Mouse (Mus musculus) myocyte (in vitro differentiated cells): ENCODE measurements around the gene Ostc. TPM values are rescaled to one million over a fixed set of nuclear protein-coding genes. Genes with fewer than 3 reads are reported as not detected.

Experiments used
- H3K27me3 ChIP-seq: one replicate; pipeline ENCODE4 v1.6.1; 2011; ENCODE audit not compliant: control insufficient read depth, insufficient read depth, insufficient read length
- H3K36me3 ChIP-seq: one replicate; pipeline ENCODE4 v1.6.1; 2011; ENCODE audit not compliant: control insufficient read depth, insufficient read depth
- H3K4me2 ChIP-seq: one replicate; pipeline ENCODE4 v1.6.1; 2011; ENCODE audit warnings: low read depth, control low read depth
- H3K4me3 ChIP-seq: one replicate; pipeline ENCODE4 v1.5.1; 2011; ENCODE audit warnings: mild to moderate bottlenecking, control low read depth, moderate library complexity
- H3K79me2 ChIP-seq: one replicate; pipeline ENCODE4 v1.6.1; 2011; ENCODE audit not compliant: control insufficient read depth, insufficient read depth
- H3ac ChIP-seq: one replicate; pipeline ENCODE4 v1.6.1; 2011; ENCODE audit not compliant: control insufficient read depth, insufficient read length
- CEBPB ChIP-seq: IDR thresholded peaks from 2 replicates; pipeline ENCODE4 v1.6.1; 2011; ENCODE audit warnings: mild to moderate bottlenecking, moderate library complexity; ENCODE audit not compliant: poor library complexity, insufficient read depth, severe bottlenecking
- E2F4 ChIP-seq: IDR thresholded peaks from one replicate; pipeline ENCODE4 v1.6.1; 2011; ENCODE audit warnings: mild to moderate bottlenecking, control low read depth, moderate library complexity; ENCODE audit not compliant: insufficient read depth
- MAX ChIP-seq: IDR thresholded peaks from one replicate; pipeline ENCODE4 v1.6.1; 2011; ENCODE audit warnings: low read depth, mild to moderate bottlenecking, control low read depth
- MYOD1 ChIP-seq, 3 experiments: IDR thresholded peaks; one replicate each; pipeline ENCODE4 v1.6.1; 2011; ENCODE audit warnings: control low read depth in 2 of 3, low read depth in 2 of 3, mild to moderate bottlenecking in 2 of 3, moderate library complexity in 1 of 3; ENCODE audit not compliant: insufficient read length in 2 of 3, control insufficient read depth in 1 of 3
- MYOG ChIP-seq, 3 experiments: IDR thresholded peaks; one replicate each; pipeline ENCODE4 v1.6.1; 2011; ENCODE audit warnings: control low read depth in 2 of 3, low read depth in 2 of 3, mild to moderate bottlenecking in 2 of 3; ENCODE audit not compliant: insufficient read length in 2 of 3, control insufficient read depth in 1 of 3, insufficient read depth in 1 of 3
- POLR2A ChIP-seq: IDR thresholded peaks from one replicate; pipeline ENCODE4 v1.6.1; 2011; ENCODE audit warnings: low read depth, mild to moderate bottlenecking, control low read depth, moderate library complexity; ENCODE audit not compliant: insufficient read length
- POLR2AphosphoS2 ChIP-seq: IDR thresholded peaks from one replicate; pipeline ENCODE4 v1.6.1; 2011; ENCODE audit warnings: low read depth, control low read depth; ENCODE audit not compliant: insufficient read length
- REST ChIP-seq: IDR thresholded peaks from one replicate; pipeline ENCODE4 v1.6.1; 2011; ENCODE audit warnings: mild to moderate bottlenecking, control low read depth, moderate library complexity; ENCODE audit not compliant: insufficient read depth, insufficient read length
- SRF ChIP-seq: IDR thresholded peaks from one replicate; pipeline ENCODE4 v1.6.1; 2011; ENCODE audit warnings: low read depth; ENCODE audit not compliant: control insufficient read depth, insufficient read length
- TCF12 ChIP-seq: IDR thresholded peaks from one replicate; pipeline ENCODE4 v1.6.1; 2011; ENCODE audit warnings: mild to moderate bottlenecking, control low read depth; ENCODE audit not compliant: poor library complexity, insufficient read depth, severe bottlenecking
- TCF3 ChIP-seq: IDR thresholded peaks from one replicate; pipeline ENCODE4 v1.6.1; 2011; ENCODE audit warnings: low read depth, control low read depth; ENCODE audit not compliant: insufficient read length
- USF1 ChIP-seq: IDR thresholded peaks from one replicate; pipeline ENCODE4 v1.6.1; 2011; ENCODE audit warnings: low read depth, mild to moderate bottlenecking, control low read depth, moderate library complexity
- polyA plus RNA-seq: library from polyadenylated mRNA; unstranded; fragments of >200 nt; fragmentation: generic; extraction: Trizol; gene quantifications from one replicate; pipeline ENCODE4 v1.2.1, GENCODE M21; 2012; ENCODE audit warnings: missing spikeins

Ostc gene
- polyA plus RNA-seq, 1 experiment = 150 TPM

- no peak for TF ChIP-seq CEBPB
- no peak for TF ChIP-seq TCF3
- TF ChIP-seq MYOG (IDR thresholded peaks at IDR 0.05; ENCODE audit: control insufficient read depth in 1 of 3, insufficient read depth in 1 of 3, insufficient read length in 2 of 3, low read depth in 2 of 3) = no peak
- no peak for TF ChIP-seq TCF12
- no peak for TF ChIP-seq MYOD1 (IDR thresholded peaks at IDR 0.05; ENCODE audit: control insufficient read depth in 1 of 3, insufficient read length in 2 of 3, low read depth in 2 of 3)
- no peak for TF ChIP-seq POLR2A
- TF ChIP-seq USF1 = no peak
- TF ChIP-seq POLR2AphosphoS2 = no peak
- Histone ChIP-seq H3K4me3 (no peak overlapping the region), H3K4me2 (no peak overlapping the region), H3K27me3 (peaks cover 8% of the 10 kb centered on the region), H3K36me3 (no peaks in the 10 kb centered on the region), H3ac (no peak overlapping the region), H3K79me2 (no peaks in the 10 kb centered on the region)
These were observed 37.7 kb upstream of the Ostc start for GRCm38 (mm10) chr3:130746673-130747619.

DNA sequence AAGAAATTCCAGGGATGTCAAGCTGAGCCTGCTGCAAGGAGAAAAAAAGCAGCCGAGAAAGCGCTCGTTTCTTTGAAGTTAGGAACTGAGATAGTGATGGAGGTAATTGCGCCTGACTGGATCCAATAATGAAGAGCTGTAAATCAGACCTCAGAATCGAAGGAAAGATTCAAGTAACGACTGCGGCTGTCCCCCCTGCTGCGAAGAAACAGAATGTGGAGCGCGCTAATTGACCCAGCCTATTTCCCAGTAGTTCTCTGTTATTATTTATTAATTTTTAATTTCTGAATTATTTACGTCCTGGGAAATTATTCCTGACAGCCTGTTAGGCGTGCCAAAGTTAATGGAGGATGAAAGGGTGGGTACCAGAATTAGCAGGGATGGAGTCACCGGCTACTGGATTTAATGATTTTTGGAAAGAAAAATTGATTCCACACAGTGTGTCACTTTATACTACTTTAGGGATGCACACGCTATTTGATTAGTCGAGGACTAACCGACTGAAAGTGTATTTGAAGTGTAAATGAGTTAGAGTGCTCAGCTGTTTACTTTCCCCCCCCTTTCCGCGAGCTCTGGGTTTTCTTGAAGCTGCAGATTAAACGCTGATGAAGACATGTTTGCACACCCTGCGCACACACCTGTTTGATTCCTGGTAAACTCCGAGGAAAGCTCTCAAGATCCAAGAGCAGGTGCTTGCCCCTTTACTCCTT, 28.6 kb upstream of the Ostc start:
- no peaks in the 10 kb centered on the region for H3K27me3 ChIP-seq
- no peaks in the 10 kb centered on the region for H3K36me3 ChIP-seq
- H3ac ChIP-seq = no peak overlapping the region
- TF ChIP-seq MAX = no peak
- no peak for TF ChIP-seq POLR2AphosphoS2
- no peak for TF ChIP-seq MYOG (IDR thresholded peaks at IDR 0.05; ENCODE audit: control insufficient read depth in 1 of 3, insufficient read depth in 1 of 3, insufficient read length in 2 of 3, low read depth in 2 of 3)
- no peak for TF ChIP-seq REST
- no peak for TF ChIP-seq TCF12
- no peak for TF ChIP-seq CEBPB
- no peak for TF ChIP-seq TCF3
- TF ChIP-seq MYOD1 (IDR thresholded peaks at IDR 0.05; ENCODE audit: control insufficient read depth in 1 of 3, insufficient read length in 2 of 3, low read depth in 2 of 3) = no peak
- TF ChIP-seq E2F4 = no peak
- TF ChIP-seq SRF = no peak
- TF ChIP-seq POLR2A = no peak
- no peak for TF ChIP-seq USF1
- H3K4me2 ChIP-seq = no peak overlapping the region
- no peaks in the 10 kb centered on the region for H3K79me2 ChIP-seq
- no peak overlapping the region for H3K4me3 ChIP-seq

DNA sequence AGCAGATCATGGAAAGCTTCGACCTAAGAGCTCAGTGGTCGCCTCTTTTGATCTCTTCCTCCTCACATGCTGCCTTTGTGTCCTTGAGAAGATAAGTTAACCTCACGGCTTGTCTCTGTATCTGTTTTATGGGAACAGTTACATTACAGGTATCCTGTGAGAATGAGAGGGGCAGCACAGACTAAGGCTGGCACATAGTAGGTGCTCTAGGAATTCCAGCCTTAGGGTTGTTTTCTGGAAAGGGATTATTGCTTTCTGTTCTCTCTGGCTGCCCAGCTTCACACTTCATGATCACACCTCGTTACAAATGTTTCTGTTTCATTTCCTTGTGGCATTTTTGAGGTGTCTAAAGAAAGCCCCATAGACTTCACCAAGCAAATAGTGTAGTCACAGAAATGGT, 27.5 kb upstream of the Ostc start:
- no peaks in the 10 kb centered on the region for H3K79me2 ChIP-seq
- H3K4me2 ChIP-seq = no peak overlapping the region
- no peaks in the 10 kb centered on the region for H3K36me3 ChIP-seq
- H3K4me3 ChIP-seq = no peak overlapping the region
- H3K27me3 ChIP-seq = no peaks in the 10 kb centered on the region
- no peak for TF ChIP-seq MYOG (IDR thresholded peaks at IDR 0.05; ENCODE audit: control insufficient read depth in 1 of 3, insufficient read depth in 1 of 3, insufficient read length in 2 of 3, low read depth in 2 of 3)
- no peak for TF ChIP-seq POLR2AphosphoS2
- no peak for TF ChIP-seq POLR2A
- no peak overlapping the region for H3ac ChIP-seq

- Histone ChIP-seq H3K4me3 (peak within 1 kb of the TSS; percentile 76), H3ac (peak within 1 kb of the TSS; percentile 70), H3K79me2 (peaks cover 25% of the 10 kb centered on the region), H3K4me2 (peak within 1 kb of the TSS; percentile 98), H3K36me3 (peaks cover 30% of the 10 kb centered on the region), H3K27me3 (no peaks in the 10 kb centered on the region)
- TF ChIP-seq USF1 (peak; percentile 64), POLR2A (peak; percentile 71), TCF3 (no peak), E2F4 (no peak), MAX (no peak), TCF12 (no peak), MYOG (IDR thresholded peaks at IDR 0.05; ENCODE audit: control insufficient read depth in 1 of 3, insufficient read depth in 1 of 3, insufficient read length in 2 of 3, low read depth in 2 of 3) (peak in 1 of 3 experiments; percentile 12), CEBPB (no peak), SRF (peak; percentile 15), REST (no peak), POLR2AphosphoS2 (peak; percentile 32)
These were observed 21.0 kb upstream of the Ostc start, which contains the start of gene Rpl34 for GRCm38 (mm10) chr3:130730189-130730653. TSS of gene Rpl34 (minus strand) at chr3:130730398.
